Mouse (Mus musculus): Measurements from ENCODE around the gene Jmjd1c.

GRCm38 (mm10) chr10:67052429-67052828 is 43.5 kb upstream of the Jmjd1c start:
- TF ChIP-seq CTCF (IDR thresholded peaks at IDR 0.05; ENCODE audit: extremely low read depth, insufficient read depth, low read length) (no peak), POLR2A (IDR thresholded peaks at IDR 0.05; ENCODE audit: extremely low read depth, insufficient read depth, low read length) (no peak)
